Mouse (Mus musculus) NIH3T3 (cell line): ENCODE results near the gene Phc1.

ENCODE experiments used
- DNase-seq: peaks from one replicate; pipeline ENCODE4 v3.0.0-alpha.2; 2012; ENCODE audit warnings: low read depth

Gene Phc1

DNA sequence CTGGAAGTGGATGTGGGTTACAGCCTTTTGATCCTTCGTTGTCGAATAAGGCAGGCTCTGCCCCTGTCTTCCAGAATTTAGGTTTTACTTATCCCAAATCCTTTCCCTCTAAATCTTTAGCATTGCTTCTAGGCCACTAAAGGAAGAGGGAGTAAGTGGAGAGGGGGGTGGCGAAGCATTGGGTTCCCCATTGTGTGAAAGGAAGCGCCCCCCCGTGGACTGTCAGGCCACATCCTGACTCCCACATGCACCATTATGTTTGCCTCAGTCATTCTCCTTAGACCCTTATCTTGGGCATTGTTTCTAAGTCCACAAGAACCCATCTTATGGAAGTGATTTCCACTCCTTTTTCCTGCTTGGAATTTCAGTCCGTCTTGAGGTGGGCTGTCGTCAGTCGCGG is 45.1 kb downstream of the Phc1 start:
- DNase-seq = no peak

DNA sequence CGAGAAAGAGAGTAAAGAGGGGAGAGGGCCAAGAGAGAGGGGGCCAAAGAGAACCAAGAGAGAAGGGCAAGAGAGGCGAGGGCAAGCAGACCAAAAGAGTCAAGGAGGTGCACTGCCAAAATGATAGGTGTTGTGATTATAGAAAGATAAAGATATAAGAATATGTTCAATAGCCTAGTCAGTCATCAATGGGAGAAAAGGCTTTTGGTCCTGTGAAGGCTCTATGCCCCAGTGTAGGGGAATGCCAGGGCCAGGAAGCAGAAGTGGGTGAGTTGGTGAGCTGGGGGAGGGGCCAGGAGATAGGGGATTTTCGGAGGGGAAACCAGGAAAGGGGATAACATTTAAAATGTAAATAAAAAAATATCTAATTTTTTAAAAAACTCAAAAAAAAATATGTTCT is 46.1 kb downstream of the Phc1 start:
- DNase-seq = no peak

DNA sequence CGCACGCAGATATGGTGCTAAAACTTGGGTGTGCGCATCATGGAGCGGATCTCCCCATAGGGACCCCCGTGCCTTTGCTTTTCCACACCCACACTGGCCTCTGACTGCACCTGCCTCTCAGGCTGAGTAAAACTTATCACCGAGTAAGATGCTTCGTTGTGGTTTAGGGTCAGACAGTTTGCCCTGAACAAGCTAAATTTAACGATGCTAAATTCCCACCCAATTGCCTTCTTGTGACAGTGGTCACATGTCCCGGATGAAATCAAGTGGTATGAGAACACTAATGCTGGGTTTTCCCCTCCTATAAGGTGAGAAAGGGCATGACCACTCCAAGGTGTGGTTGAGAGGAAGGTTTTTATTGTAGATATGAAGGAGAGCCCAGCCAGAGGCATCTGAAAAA is 46.6 kb downstream of the Phc1 start:
- DNase-seq = no peak

DNA sequence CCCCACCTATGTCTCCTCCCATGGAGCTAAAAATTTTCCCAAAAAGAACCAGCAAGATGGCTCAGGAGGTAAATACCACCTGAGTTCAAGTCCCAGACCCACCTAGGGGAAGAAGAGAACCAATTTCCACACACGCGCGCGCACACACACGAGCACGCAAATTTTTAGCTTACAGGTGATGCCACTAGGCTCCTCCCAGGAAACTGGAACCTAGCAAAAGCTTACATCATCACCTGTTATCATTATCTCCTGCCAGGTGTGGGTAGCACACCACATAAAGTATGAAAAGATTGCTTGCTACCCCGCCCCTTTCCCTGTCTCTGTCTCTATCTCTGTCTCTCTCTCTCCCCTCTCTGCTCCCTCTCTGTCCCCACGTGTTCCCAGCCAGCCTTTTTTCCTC is 47.2 kb downstream of the Phc1 start:
- DNase-seq = no peak

DNA sequence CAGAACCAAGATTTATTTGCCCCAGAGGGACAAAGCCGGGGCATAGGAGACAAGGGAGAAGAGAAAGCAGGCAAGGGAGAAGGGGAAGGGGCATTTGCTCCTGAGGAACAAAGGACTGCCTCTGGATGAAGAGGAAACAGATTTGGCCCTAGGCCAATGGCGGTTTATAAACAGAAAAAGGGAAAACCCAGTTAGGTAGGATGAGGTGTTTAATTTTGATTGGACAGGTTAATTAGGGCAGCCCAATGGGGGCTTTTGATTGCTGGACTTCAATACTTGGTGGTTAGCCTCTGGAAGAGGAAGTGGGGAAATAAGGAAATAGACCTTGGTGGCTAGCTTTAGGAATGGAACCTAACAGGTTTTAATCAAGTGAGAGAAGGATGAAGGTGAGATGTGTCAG is 48.2 kb downstream of the Phc1 start:
- no peak for DNase-seq

DNA sequence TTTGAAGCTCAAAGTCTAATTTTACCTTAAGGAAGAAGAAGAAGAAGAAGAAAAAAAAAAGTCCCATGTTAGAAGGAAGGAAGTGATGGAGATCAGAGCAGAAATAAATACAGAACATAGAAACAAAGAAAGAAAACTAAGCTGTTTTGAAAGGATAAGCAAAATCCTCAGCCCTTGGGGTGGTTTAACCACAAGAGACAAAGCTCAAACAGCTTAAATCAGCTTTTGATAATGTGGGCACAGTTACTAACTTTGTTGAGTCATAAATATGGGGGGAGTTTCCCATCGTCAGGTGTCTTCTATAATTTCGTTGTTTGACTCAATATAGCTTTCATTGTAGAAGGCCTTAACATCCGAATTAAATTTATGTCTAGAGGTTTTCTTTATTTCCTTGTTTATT is 48.6 kb downstream of the Phc1 start:
- no peak for DNase-seq

DNA sequence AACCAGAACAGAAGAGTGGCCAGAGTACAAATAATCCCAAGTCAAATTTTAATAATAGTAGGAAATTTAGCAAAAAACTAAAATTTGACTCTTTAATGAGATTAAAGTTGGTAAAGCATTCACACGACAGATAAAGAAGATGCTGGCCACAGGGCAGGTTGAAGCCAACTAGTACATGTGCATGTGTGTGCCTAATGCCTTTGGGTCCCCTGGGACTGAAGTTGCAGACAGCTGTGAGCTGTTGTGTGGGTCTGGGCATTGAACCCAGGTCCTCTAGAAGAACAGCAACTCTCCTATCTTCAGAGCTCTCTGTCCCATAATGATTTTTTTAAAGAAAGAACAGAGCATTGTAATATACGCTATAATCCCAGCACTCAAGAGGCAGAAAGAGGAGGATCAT is 49.1 kb downstream of the Phc1 start:
- DNase-seq = no peak

DNA sequence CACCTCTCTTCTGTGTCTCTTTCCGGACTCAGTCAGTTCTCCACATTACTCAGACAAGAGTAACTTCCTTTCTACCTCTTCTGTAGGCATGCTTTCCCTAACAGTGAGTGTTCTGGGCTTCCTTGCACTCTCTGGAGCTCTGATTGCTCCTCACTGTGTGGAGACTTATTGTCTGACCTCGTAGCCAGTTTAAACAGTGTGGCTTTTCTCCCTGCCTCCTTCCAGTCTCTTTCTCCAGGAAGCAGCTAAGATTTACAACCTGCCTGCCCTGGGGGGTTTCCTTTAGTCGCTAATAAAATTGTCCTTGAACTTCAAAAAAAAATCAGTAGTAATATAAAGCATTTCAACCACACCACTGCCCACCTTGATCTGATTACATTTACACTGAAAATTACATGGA is 50.1 kb downstream of the Phc1 start:
- DNase-seq = no peak

DNA sequence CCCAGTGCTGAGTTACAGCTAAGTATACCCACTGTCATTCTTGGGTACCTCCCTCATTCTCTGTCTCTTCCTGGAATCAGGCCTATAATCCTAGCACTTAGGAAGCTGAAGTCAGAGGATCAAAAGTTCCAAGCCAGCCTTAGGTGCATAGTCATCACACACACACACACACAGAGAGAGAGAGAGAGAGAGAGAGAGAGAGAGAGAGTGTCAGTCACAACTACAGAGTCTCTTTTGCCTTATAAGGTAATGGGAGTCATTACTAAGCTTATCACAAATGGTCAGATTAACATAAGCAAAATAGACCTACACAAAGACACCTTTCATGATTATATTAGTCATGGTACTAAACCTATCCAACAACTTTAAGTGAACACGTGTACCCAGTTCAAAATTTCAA is 51.0 kb downstream of the Phc1 start:
- DNase-seq = no peak

DNA sequence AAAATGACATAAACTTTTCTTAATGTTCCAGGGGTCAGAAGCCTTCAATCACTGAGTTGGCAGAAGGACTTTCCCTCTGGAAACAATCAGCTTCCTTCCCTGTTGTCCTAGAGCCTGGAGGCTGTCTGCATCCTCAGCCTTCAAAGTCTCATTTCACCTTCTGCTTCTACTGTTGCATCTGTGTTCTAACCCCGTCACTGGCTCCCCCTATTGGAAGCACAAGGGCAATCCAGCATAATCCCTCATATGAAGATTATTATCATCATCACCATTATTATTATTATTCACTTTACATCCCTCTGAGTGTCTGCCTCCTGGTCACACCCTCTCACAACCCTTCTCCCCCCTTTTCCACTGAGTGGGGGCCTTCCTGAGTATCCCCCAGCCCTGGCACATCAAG is 52.1 kb downstream of the Phc1 start:
- no peak for DNase-seq

DNA sequence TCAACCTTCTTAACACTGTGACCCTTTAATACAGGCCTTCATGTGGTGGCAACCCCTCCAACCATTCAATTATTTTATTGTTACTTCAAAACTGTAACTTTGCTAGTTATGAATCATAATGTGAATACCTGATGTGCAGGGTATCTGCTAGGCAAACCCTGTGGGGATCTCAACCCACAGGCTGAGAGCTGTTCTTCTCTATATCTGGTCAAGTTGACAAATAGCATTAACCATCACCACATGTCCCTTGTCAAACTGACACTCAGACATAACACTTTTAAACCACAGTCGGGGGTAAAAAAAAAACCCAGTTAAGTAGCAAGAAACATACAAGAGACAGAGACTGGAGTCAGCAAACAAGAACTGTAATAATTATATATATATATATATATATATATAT is 55.5 kb downstream of the Phc1 start:
- no peak for DNase-seq

DNA sequence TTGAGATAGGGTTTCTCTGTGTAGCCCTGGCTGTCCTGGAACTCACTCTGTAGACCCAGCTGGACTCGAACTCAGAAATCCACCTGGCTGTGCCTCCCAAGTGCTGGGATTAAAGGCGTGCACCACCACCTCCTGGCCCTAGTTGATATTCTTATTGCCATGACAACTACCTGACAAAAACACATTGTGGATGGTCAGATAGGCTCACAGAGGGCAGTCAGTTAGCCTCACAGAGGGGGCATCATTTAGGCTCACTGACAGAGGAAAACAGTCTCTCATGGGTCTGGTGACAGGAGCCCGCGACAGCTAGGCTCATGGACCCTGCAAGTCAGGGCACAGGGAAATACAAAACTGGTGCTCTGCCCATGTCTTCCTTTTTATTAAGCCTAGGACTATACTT is 56.1 kb downstream of the Phc1 start:
- no peak for DNase-seq

DNA sequence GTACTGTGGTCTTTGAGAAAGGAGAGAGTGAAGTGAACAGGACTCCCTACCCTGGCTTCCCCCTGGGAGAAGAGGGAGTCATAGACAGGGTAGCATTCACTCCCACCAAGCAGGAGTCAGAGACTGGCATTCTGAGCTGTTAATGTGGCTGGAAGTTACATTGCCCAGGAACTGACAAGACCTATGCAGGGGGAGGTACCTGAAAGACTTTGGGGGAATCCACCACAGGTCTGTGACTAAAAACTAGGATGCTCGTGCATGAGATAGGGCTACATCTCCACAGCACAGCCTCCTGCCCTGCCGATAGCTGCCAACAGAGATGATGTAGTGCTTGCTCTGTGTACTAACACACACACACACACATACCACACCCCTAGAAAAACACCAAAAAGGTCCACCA is 56.9 kb downstream of the Phc1 start:
- no peak for DNase-seq

DNA sequence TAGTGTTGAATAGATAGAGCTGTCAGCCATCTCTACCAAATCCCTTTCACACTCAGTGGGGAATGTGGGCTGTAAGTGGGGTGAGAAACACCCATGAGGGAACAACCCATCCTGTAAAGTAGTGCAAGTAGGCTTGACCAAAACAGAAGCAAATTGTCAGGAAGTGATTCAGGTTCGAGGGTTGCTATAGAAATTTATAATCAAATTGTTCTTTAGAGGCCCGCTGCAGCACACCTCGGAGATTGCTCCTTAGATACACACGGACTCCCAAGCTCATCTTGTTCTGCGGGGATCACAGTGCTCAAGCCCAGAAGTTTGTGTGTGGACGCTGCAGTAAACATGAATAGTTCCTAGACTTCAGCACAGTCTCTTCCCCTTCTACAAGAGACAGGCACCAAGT is 57.6 kb downstream of the Phc1 start, which contains the start of gene Klrg1:
Gene Klrg1 (minus strand): TSS at position 101 of the 400 bp plus-strand sequence.
- no peak for DNase-seq

DNA sequence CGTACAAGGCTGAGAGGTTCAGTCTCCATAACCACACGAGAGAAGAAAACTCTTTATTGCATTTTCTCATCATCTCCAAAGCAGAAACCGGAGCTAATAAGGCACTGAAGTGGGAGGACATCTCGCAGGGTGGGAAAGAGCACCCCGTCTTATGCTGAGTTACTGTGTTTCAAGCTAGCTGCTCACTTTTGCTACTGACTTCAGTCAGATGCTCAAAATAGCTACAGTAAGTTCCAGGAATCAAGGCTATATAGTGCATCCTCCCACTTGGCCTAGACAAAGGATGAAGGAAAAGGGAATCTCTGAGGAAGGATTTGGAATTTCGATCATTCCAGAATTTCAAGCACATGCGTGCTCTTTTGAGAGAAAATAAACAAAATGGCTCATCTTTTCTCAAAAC is 63.8 kb downstream of the Phc1 start:
- DNase-seq = no peak

DNA sequence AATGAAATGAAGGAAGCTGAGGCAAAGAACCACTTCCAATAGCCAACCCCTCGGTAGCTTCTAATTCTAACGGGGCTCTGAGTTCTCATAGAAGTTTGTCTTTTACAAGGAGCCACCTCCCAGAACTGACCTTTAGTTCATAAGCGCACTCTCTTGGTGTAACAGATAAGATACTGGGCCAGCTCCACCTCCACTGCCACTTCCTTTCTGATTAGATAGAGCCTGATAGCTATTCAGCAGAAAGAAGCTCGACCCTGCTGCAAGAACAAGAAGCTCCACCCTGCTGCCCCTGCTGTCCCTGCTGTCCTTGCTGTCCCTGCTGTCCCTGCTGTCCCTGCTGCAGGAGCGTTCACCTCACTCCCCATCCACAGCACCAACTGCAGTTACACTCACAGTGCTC is 65.8 kb downstream of the Phc1 start:
- DNase-seq = no peak

DNA sequence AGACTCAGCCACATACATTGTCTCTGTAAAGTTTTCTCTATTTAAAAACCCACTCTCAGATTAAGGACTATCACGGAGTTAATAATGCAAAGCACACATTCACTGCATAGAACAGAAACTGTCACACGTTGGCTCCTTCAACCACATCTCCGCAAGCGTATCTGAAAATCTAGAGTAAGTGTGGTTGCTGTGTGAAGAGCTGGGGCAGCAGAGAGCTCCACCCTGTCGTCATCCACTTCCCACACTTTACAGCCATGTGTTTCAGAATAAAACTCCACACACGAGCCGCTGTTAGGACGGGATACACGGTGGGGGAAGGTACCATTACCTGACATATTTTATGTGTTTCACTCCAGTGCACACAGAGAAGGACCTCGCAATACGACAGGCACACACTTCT is 70.2 kb downstream of the Phc1 start:
- no peak for DNase-seq

DNA sequence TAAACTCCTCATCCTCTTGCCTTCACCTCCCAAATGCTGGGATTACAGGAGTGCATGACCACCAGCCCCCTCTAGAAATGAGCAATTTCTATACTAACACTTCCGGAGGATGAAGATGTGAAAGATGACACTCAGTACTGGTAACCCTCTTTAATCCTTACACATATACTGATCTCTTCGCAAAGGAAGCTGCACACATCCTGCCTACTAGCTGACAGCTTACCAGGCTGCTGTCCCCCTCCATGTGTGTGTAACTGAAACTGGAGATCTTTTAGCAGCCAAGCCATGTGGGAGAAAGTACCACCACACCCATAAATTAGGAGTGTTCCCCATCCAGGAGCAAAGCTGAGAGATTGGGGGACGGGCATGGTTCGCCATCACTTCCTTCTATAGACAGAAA is 71.2 kb downstream of the Phc1 start:
- no peak for DNase-seq

DNA sequence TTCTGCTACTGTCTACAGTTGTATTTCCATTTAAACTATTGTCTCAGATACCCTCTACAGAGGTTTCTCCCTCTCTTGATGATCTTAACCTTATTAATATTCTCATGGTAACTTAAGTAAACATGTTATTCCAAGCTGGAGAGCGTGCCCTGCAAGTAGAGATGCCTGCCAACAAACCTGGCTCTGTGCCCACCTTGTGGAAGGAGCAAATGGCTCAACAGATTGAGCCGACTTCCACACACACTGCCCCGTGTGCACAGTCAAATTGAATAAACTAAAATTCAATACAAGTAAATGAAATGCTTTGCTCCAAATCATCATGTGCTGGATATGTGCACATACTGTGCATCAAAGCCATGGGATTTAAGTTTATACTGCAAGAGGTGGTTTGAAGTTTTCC is 71.8 kb downstream of the Phc1 start:
- DNase-seq = peak; percentile 81
